Mouse (Mus musculus) ovary, postnatal 10 days (tissue): ENCODE measurements around the gene Ccl22.

Source experiments
- DNase-seq: peaks from one replicate; pipeline ENCODE4 v3.0.0; 2022; ENCODE audit warnings: low spot score

Ccl22 gene

DNA sequence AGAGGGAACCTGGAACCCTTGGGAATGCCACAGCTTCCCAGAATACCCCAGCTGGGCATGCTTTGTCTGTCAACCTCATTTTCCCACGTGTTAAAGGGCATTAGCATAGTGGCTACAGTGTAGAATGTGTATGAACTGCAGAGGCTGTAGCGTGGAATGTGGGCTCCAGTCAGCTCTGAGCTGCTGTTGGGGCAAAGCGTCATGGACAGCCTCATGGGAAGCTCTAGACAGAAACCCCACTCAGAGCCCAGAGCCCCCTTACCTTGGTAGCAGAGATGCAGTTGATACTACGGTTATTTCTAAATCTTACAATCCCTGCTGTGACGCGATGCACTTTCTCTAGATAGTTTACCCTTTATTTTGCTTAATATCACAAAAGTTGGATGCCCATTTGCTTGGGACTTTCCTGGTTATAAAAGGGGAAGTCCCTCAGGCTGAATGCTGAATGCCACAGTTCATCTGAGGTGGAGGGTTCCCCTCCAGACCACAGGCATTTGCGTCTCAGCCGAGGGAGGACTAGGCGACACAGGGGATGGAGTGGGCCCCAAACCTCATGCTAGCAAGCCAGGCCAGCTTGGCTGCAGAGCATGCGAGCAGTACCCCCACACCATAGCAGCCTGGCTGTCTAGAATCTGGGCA is 33.6 kb downstream of the Ccl22 start:
- no peak for DNase-seq

DNA sequence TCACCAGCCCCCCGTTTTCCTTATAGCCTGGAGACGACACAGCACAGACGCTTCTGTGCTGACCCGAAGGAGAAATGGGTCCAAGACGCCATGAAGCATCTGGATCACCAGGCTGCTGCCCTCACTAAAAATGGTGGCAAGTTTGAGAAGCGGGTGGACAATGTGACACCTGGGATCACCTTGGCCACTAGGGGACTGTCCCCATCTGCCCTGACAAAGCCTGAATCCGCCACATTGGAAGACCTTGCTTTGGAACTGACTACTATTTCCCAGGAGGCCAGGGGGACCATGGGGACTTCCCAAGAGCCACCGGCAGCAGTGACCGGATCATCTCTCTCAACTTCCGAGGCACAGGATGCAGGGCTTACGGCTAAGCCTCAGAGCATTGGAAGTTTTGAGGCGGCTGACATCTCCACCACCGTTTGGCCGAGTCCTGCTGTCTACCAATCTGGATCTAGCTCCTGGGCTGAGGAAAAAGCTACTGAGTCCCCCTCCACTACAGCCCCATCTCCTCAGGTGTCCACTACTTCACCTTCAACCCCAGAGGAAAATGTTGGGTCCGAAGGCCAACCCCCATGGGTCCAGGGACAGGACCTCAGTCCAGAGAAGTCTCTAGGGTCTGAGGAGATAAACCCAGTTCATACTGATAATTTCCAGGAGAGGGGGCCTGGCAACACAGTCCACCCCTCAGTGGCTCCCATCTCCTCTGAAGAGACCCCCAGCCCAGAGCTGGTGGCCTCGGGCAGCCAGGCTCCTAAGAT is 34.3 kb downstream of the Ccl22 start:
- DNase-seq, result no peak

DNA sequence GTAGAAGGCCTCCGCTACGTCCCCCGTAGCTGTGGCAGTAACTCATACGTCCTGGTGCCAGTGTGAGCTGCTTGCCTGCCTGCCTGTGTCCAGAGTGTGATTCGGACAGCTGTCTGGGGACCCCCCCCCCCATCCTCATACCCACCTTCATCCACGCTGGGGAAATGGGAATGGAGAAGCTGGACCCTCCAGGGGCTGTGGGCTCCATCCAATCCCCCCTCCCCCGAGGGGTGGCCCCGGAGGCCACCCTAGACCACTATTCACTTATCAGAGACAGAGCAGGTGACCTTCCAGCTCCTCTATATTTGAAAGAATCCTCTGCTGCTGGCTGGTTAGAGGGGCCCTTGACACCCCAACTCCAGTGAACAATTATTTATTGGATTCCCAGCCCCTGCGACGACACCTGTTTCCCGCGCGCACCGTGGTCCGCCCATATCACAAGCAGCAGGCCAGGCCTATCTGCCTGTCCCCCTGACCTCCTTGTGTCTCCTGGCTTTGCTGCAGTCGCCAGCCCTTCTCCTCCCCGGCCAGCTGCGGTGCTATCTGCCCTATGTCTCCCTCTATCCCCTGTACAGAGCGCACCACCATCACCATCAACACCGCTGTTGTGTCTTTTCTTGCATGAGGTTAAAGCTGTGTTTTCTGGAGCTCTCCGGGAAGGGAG is 35.2 kb downstream of the Ccl22 start:
- DNase-seq, result no peak

DNA sequence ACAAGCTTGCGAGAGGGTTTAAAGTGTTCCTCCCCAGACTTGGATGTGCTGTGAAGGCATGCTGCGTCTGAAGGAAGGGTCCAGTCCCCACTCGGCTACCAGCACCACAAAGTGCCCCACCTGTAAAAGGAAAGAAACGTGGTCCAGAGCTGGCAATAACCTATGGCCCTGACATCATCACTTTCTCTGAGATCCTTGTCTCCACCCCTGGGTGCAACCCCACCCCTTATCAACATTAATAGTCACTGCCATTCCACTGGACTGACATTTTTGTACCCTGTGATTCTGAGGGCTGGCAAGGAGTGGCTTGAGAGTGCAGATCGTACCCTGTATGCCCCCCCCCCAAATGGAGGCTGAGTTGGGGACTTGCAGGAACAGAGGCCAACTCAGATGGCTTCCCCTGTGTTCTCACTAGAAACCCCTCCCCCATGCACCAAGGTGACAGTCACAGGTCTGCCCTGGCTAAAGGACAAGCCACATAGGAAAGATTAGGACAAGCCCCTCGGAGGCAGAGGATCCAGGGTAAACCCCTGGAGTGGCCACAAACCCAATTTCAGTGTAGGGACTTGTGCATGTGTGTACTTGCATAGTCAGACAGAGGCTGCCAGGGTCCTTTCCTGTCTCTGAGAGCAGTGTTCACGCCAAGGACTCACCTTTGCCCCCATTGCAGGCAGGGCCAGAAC is 35.9 kb downstream of the Ccl22 start:
- no peak for DNase-seq

DNA sequence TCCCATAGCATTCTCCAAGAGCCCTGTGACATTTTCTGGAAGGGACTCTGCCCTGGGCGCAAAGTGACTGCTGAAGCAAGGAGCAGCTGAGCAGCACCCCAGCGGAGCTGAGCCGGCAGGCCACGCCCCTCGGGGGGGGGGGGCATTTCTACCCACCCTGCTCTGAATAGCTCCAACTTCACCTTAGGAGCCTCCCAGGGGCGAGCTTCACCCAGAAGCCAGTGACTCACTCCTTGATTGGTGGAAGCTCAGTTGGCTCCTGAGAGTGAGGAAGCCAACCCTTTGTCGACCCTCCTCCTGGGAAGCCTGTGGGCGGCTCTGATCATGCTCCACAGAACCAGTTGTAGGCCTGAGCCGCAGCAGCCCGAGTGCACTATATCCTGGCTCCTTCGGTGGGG is 36.4 kb downstream of the Ccl22 start:
- no peak for DNase-seq

DNA sequence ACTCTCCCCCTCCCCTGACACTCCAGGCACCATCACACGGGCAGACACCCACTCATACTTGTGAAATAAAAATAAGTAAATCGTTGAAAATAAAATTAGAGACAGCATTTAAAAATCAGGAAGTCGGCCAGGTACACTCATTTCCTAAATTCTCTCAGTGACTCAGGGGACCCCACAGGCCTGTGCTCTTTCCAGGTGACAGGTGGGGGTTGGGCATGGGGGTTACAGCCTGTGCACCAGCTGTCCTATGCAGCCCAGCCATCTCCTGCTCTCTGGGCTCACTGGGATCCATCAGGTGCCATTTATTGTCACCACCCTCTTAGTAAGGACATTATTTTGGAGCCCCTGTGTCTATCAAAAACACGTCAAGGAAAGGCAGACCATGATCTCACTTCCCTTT is 38.5 kb downstream of the Ccl22 start:
- DNase-seq, result no peak

DNA sequence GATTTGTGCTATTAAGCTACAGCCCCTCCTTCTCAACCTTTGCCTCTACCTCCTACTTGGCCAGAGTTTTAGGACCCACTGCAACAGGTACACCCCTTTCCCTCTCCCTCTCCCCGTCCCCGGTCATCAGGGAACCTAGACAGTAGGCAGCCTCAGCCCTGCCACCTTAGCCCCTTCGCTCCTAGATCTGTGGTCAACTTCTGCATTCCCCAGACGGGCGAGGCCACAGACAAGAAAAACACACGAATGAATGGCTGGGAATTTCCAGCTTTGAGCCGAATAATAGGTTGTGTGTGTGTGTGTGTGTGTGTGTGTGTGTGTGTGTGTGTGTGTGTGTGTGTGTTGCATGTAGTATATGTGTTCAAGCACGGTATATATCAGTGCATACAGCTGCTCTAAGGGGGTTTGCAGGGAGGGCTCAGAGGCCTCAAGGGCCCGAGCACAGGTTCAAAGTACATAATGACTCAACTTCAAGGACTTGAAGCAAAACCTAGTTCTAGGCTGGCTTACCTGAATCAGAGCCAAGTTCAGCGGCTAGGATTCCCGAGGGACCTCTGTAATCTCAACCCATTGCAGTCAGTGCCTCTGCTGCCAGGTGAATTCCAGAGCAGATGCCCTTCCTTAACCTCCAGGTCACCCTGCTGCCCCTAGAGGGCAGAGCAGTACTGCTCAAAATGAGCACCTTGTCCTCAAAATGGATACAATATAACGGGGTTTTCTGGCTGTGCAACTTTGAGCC is 40.0 kb downstream of the Ccl22 start:
- no peak for DNase-seq

DNA sequence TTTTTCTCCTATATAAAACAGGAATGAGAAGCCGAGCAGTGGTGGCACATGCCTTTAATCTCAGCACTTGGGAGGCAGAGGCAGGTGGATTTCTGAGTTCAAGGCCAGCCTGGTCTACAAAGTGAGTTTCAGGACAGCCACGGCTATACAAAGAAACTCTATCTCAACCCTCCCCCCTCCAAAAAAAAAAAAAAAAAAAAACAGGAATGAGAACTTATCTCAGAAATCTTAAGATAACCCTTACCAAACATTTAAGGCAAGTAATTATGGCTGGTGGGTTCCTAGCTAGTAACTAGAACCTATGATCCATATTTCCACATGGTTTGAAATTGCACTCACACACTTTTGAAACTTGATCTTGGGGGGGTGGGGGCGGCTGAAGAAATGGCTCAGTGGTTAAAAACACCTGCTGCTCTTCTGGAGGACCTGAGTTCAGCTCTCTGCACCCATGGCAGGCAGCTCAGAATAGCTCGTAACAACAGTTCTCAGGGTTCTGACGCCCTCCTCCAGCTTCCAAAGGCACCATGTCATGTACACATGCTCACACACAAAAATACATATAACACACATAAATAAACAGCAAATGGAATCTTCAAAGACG is 40.7 kb downstream of the Ccl22 start:
- DNase-seq, result no peak

DNA sequence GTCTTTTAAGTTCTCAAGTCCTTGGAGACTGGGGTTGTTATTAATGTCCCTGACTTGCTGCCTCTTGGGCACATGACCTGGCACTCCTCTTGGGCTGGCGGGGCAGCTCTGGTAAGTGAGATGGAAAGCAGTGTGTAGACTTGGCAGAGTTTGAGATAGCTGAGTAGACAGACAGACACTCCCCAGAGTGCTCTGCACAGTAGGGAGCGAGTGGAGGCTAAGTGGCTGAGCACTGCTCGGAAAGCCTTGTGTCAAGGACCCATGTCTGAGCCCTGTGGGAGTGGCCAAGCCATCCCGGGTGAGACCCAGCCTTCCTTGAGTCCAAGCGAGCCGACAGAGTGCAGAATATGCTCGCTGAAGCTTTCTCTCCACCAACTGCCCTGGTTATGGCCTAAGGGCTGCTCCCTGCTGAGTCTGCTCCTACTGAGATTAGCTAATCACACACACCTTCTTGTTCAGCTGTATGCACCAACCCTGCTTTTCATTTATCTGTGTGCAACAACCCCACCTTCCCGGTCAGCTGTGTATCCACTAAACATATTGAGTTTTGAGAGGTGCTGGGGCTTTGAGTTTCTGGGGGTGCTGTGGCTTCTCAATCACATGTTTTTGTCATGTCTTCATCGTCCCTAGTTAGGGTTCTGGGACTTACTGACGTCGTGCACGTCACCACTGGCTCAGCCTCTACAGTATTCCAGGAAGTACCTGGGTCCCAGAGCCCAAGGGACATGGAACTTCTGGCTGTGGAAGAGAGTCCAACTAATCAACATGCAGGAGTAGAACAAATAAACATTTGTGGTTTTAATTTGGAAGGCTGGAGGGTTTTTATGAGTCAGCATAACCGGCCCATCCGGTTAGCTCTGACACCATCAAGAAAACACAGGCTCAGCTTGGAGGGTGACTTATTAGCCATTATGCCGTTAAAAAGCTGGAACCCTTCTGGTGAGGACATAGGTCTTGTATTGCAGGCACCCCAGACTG is 42.4 kb downstream of the Ccl22 start:
- no peak for DNase-seq

DNA sequence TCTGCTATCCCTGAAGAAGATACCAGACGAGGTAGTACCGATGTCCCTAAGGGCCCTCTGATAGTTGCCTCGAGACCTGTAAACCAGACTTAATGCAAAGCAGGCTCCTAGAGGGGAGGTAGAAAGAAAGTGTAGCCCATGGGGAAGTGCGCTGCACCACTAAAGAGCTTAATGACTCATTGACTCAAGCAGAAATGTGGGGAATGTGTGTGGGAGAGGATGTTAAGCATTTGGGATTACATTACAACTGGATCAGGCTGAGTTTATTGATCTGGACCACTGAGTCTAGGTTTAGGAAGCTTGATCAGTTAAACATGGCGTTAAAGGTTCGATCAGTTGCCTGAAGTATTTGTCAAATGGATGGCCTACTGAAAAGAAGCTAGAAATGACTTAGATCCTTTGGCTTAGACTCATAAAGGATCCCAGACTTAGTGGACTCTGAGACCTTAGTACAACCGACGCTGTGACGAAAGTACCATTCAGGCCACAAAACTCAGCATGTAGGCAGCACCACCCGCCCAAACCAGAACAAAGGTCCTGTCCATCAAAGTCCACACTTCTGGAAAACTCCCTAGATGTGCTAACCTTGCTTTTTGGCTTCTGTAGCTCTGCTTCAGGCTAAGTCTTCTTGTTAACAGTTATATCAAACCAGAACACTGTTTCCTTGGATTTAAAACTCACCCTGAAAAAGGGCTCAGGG is 44.0 kb downstream of the Ccl22 start:
- DNase-seq, result no peak

DNA sequence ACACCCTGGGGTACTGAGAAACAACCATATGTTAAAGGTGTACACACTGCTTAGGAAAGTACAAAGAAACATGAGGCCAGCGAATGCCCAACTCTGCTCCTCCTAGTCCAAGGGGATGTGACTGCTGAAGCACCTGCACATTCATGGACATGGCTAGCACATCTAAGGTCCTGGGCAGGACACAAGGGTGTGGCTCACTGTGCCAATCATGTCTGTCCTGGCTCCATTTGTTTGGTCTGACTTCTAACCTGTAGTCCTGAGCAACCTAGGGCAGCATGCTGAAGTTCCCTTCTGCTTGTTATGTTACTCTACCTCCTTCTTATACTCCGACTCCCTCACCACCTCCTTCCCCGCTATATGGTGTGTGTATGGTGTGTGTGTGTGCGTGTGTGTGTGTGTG is 49.0 kb downstream of the Ccl22 start:
- no peak for DNase-seq

DNA sequence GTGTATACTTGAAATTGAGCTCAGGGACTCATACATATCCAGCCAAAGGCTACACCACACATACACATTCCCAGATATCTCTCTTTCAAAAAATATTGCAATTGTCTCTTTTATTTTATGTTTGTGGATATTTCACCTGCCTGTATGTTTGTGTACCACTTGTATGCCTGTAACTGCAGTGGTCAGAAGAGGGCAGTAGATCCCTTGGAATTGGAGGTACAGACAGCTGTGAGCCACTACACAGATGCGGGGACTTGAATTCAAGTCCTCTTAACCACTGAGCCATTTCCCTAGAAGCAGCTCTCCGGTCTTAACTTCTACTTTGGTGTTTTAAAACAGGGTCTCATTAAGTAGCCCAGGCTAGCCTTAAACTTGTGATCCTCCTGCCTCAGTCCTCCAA is 49.4 kb downstream of the Ccl22 start:
- no peak for DNase-seq

DNA sequence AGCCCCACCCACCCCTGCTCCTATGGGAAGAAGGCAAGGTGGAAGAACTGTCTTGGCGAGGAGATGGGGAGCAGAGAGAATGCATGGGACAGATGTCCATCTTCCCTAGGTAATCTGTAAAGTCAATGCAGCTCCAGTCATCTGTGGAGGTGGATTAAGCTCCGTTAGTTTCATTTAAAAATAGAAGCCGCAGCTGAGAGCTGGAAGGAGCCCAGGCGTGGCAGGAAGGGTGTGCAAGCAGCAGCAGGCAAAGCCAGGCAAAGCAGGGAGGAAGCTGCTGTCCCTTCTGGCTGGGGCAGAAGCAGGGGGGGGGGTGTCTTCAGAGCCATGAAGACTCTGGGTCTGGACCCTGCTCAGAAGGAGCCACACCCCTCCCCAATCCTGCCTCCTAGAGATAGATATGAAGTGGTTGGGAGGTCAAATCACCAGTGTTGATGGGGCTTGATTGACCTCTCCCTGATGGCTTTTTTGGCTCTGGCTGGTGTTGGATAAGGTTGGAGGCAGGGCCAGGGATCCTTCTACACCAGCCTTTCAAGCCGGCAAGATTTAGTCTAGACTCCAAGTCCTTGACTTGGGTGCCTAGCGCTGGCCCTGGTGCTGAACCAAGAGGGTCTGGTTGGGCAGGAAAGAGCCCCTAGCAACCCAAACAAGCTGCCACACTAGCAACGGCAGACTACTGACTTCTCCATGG is 55.0 kb downstream of the Ccl22 start:
- DNase-seq, result no peak
